Mouse (Mus musculus): Measurements from ENCODE around the gene Abhd13.

The Abhd13 gene

GRCm38 (mm10) chr8:9977573-9978314, at the start of gene Abhd13, which contains the start of gene Lig4:
Abhd13 (plus strand) TSS chr8:9977707.
Lig4 (minus strand) TSS chr8:9977686.
- peak; percentile 93 for DNase-seq (ENCODE audit: extremely low read depth, insufficient read length, low spot score)

- no peak for DNase-seq (ENCODE audit: extremely low read depth, insufficient read length, low spot score)
These were observed 47.6 kb upstream of the Abhd13 start for GRCm38 (mm10) chr8:9929746-9930445.

GRCm38 (mm10) chr8:9932711-9933110, 44.8 kb upstream of the Abhd13 start:
- no peak for DNase-seq (ENCODE audit: extremely low read depth, insufficient read length, low spot score)

GRCm38 (mm10) chr8:9934891-9935565, 42.5 kb upstream of the Abhd13 start:
- no peak for DNase-seq (ENCODE audit: extremely low read depth, insufficient read length, low spot score)

GRCm38 (mm10) chr8:9935574-9935973, 41.9 kb upstream of the Abhd13 start:
- DNase-seq (ENCODE audit: extremely low read depth, insufficient read length, low spot score): no peak

- DNase-seq (ENCODE audit: extremely low read depth, insufficient read length, low spot score): no peak
These were observed 28.2 kb upstream of the Abhd13 start for GRCm38 (mm10) chr8:9949134-9949890.

GRCm38 (mm10) chr8:9958338-9958737, 19.2 kb upstream of the Abhd13 start:
- no peak for DNase-seq (ENCODE audit: extremely low read depth, insufficient read length, low spot score)

- no peak for DNase-seq (ENCODE audit: extremely low read depth, insufficient read length, low spot score)
These were observed 17.6 kb upstream of the Abhd13 start for GRCm38 (mm10) chr8:9959919-9960318.

- DNase-seq (ENCODE audit: extremely low read depth, insufficient read length, low spot score): no peak
These were observed 5.6 kb upstream of the Abhd13 start for GRCm38 (mm10) chr8:9971866-9972265.

GRCm38 (mm10) chr8:9975276-9975675, 2.2 kb upstream of the Abhd13 start:
- no peak for DNase-seq (ENCODE audit: extremely low read depth, insufficient read length, low spot score)

- peak; percentile 100 for DNase-seq (ENCODE audit: extremely low read depth, insufficient read length, low spot score)
These were observed 1.5 kb upstream of the Abhd13 start for GRCm38 (mm10) chr8:9975898-9976611.

GRCm38 (mm10) chr8:9977016-9977415, 491 bp upstream of the Abhd13 start:
- peak; percentile 6 for DNase-seq (ENCODE audit: extremely low read depth, insufficient read length, low spot score)

GRCm38 (mm10) chr8:9978475-9979230, 1.1 kb downstream of the Abhd13 start:
- DNase-seq (ENCODE audit: extremely low read depth, insufficient read length, low spot score): no peak

GRCm38 (mm10) chr8:9979746-9980145, 2.2 kb downstream of the Abhd13 start:
- DNase-seq (ENCODE audit: extremely low read depth, insufficient read length, low spot score): no peak

- DNase-seq (ENCODE audit: extremely low read depth, insufficient read length, low spot score): no peak
These were observed 2.7 kb downstream of the Abhd13 start for GRCm38 (mm10) chr8:9980188-9980587.

- DNase-seq (ENCODE audit: extremely low read depth, insufficient read length, low spot score): no peak
These were observed 26.6 kb downstream of the Abhd13 start for GRCm38 (mm10) chr8:10004115-10004514.

- DNase-seq (ENCODE audit: extremely low read depth, insufficient read length, low spot score): peak; percentile 9
These were observed 28.9 kb downstream of the Abhd13 start, which contains the start of gene Tnfsf13b for GRCm38 (mm10) chr8:10006156-10006985. Tnfsf13b (plus strand) TSS chr8:10006467.

GRCm38 (mm10) chr8:10006986-10007659, 29.6 kb downstream of the Abhd13 start:
- DNase-seq (ENCODE audit: extremely low read depth, insufficient read length, low spot score): peak; percentile 8

Data from 3134 (cell line).